Mouse (Mus musculus): ENCODE measurements at regions not wholly inside any gene's neighbourhood (a gene's known extent, or its start where the extent isn't known, plus 50 kb on each side); places are given as distances from the start of the nearest gene placed in this dataset.

DNA sequence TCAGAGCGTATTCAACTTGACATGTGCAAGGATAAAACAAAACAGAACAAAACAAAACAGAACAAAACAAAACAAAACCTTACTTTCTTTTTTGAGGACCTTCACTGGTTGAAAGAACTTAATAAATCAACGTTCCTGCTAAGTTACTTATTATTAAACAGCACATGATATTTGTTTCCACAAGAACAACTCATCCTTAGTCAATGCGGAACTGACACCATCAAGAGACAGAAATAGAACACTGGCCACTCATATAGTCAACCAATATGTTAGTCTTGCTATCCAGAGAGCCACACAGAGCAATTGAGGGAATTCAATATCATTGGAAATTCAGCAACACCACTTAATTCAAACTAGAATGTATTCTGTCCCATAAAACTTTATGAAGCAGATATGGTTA lies 132.4 kb downstream of the Ifng start:
- Histone ChIP-seq H3K4me1 (no peaks in the 10 kb centered on the region), H3K9me3 (no peaks in the 10 kb centered on the region), H3K4me3 (no peak overlapping the region), H3K36me3 (no peaks in the 10 kb centered on the region), H3K27me3 (replicated peaks) (no peaks in the 10 kb centered on the region), H3K27ac (no peak overlapping the region), H3K4me2 (replicated peaks) (no peak overlapping the region), H3K9ac (no peak overlapping the region)
- 79% methylated on average over 3 of the region's 3 CpGs for WGBS
- no peak for ATAC-seq (ENCODE audit: low FRiP score, low read depth)

- H3K27ac ChIP-seq, result no peak overlapping the region
- H3K27me3 ChIP-seq (replicated peaks), result no peaks in the 10 kb centered on the region
- H3K4me3 ChIP-seq, result no peak overlapping the region
- no peak overlapping the region for H3K9ac ChIP-seq
- WGBS, result 79% methylated on average over 7 of the region's 7 CpGs
- no peaks in the 10 kb centered on the region for H3K9me3 ChIP-seq
- H3K4me2 ChIP-seq (replicated peaks), result no peak overlapping the region
- no peak for ATAC-seq (ENCODE audit: low FRiP score, low read depth)
- no peaks in the 10 kb centered on the region for H3K4me1 ChIP-seq
- H3K36me3 ChIP-seq, result no peaks in the 10 kb centered on the region
Observed at GRCm38 (mm10) chr10:118575570-118575969, 134.7 kb downstream of the Ifng start.

DNA sequence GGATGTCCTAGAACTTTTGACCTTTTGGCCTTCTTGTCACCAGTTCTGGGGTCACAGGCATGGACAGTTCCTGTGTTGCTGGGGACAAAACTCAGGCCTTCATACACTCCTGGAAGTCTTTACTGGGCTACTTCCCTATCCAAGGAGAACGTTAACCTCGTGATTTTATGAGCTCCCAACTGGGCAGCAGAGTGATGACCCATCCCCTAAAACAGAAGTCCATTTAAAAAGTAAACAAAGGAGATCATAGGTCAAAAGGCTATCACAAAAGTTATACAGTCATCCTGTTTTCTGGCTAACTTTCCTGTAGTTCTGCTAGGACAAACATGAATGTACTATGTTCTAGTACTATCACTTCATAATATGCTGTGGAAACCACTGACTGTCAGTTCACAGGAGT lies 140.5 kb downstream of the Ifng start:
- H3K9ac ChIP-seq, result no peak overlapping the region
- H3K9me3 ChIP-seq, result no peaks in the 10 kb centered on the region
- 47% methylated on average over 2 of the region's 2 CpGs for WGBS
- no peak for ATAC-seq (ENCODE audit: low FRiP score, low read depth)
- no peak overlapping the region for H3K4me2 ChIP-seq (replicated peaks)
- H3K36me3 ChIP-seq, result no peaks in the 10 kb centered on the region
- H3K27me3 ChIP-seq (replicated peaks), result no peaks in the 10 kb centered on the region
- no peak overlapping the region for H3K4me3 ChIP-seq
- H3K27ac ChIP-seq, result no peak overlapping the region
- no peaks in the 10 kb centered on the region for H3K4me1 ChIP-seq

DNA sequence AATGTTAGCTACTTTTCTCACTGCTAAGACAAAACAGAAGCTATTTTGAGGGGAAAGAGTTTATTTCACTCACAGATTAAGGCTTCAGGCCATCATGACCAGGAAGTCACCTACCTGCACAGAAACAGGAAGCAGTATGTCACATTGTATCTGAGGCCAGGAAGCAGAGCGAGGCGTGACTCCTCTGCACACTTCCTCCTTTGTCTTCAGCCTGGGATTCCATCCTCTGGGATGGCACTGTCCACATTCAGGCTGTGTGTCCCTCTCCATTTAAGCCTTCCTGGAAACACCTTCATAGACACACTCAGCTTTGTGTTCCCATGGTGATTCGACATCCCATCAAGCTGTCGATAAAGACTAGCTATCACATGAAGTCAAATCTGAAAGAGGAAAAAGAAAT lies 145.0 kb downstream of the Ifng start:
- ATAC-seq (ENCODE audit: low FRiP score, low read depth), result no peak
- no peaks in the 10 kb centered on the region for H3K36me3 ChIP-seq
- WGBS, result 88% methylated on average over 4 of the region's 4 CpGs

GRCm38 (mm10) chr10:118588198-118588597 lies 147.4 kb downstream of the Ifng start:
- no peak overlapping the region for H3K4me3 ChIP-seq
- ATAC-seq (ENCODE audit: low FRiP score, low read depth), result no peak
- H3K36me3 ChIP-seq, result no peaks in the 10 kb centered on the region
- H3K27ac ChIP-seq, result no peak overlapping the region
- H3K9me3 ChIP-seq, result no peaks in the 10 kb centered on the region
- H3K4me1 ChIP-seq, result no peaks in the 10 kb centered on the region
- WGBS, result 75% methylated on average over 8 of the region's 8 CpGs
- H3K4me2 ChIP-seq (replicated peaks), result no peak overlapping the region
- no peak overlapping the region for H3K9ac ChIP-seq
- no peaks in the 10 kb centered on the region for H3K27me3 ChIP-seq (replicated peaks)

More for the DNA sequence above, 145.0 kb downstream of the Ifng start:
- Histone ChIP-seq H3K4me2 (replicated peaks) (no peak overlapping the region), H3K9ac (no peak overlapping the region), H3K4me3 (no peak overlapping the region), H3K4me1 (no peaks in the 10 kb centered on the region), H3K27me3 (replicated peaks) (no peaks in the 10 kb centered on the region), H3K27ac (no peak overlapping the region), H3K9me3 (no peaks in the 10 kb centered on the region)

DNA sequence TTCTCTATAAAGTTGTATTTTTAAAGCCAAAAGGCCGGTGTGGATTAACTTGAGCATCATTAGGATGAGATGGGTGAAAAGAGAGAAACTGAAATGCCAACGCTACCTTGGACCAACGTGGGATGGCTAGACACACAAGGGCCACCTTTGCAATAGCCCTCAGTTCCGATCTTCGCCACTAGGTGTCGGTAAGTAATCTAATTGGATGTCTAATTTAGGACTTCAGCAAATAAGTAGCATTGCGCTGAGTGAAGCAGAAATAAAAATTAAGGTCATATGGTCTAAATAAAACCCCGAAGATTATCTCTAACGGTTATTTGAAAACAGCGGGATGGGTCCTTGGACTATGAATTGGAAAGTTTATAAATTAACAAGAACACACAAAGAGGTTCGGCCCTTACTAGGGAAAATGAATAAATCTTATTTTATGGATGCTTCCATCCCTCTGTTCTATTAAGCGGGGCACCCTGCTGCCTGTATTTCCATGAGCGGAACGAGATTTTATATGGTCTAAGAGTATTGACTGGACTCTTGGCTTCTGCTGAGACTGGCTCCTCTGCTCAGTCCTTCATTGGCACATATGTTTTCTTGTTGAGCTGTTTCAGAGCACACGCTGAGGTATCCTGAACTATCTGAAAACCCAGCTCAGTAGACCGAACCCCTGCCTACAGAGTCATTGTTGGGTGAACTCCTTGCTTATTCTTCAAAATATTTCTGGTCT lies 152.0 kb downstream of the Ifng start:
- no peak overlapping the region for H3K4me2 ChIP-seq (replicated peaks)
- no peak overlapping the region for H3K27ac ChIP-seq
- no peak overlapping the region for H3K4me3 ChIP-seq
- no peaks in the 10 kb centered on the region for H3K36me3 ChIP-seq
- no peak overlapping the region for H3K9ac ChIP-seq
- no peaks in the 10 kb centered on the region for H3K27me3 ChIP-seq (replicated peaks)
- peak; percentile 65; the same call in 1 of the 2 replicates for ATAC-seq (ENCODE audit: low FRiP score, low read depth)
- WGBS, result 29% methylated on average over 16 of the region's 16 CpGs
- no peaks in the 10 kb centered on the region for H3K9me3 ChIP-seq
- H3K4me1 ChIP-seq, result no peaks in the 10 kb centered on the region

DNA sequence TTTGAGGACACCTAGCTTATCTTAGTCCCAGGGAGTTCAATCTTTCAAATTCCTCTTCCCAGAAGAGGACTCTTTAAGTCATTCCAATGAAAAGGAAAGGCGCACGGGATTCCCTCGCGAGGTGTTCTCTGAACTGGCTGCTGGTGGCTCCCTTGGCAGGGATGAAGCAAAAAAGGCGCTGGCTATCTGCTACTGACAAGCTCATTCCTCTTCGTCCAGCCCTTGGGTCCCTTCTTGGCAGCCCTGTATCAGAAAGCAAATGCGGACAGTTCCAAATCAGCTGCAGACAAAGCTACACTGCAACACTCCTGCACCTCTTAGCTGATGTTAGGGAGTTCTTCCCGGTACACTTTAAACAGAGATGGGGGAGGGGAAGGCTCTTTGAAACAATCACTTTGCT lies 155.4 kb downstream of the Ifng start:
- Histone ChIP-seq H3K9ac (no peak overlapping the region), H3K9me3 (no peaks in the 10 kb centered on the region), H3K36me3 (no peaks in the 10 kb centered on the region), H3K27me3 (replicated peaks) (no peaks in the 10 kb centered on the region), H3K27ac (no peak overlapping the region), H3K4me1 (no peaks in the 10 kb centered on the region), H3K4me2 (replicated peaks) (no peak overlapping the region), H3K4me3 (no peak overlapping the region)
- no peak for ATAC-seq (ENCODE audit: low FRiP score, low read depth)
- WGBS, result 69% methylated on average over 8 of the region's 8 CpGs

- WGBS, result 66% methylated on average over 4 of the region's 4 CpGs
- H3K4me2 ChIP-seq (replicated peaks), result no peak overlapping the region
- H3K9me3 ChIP-seq, result no peaks in the 10 kb centered on the region
- ATAC-seq (ENCODE audit: low FRiP score, low read depth), result peak; percentile 50; the same call in 1 of the 2 replicates
- H3K9ac ChIP-seq, result no peak overlapping the region
- no peak overlapping the region for H3K4me3 ChIP-seq
- H3K27ac ChIP-seq, result no peak overlapping the region
- H3K36me3 ChIP-seq, result no peaks in the 10 kb centered on the region
- H3K27me3 ChIP-seq (replicated peaks), result no peaks in the 10 kb centered on the region
- H3K4me1 ChIP-seq, result no peaks in the 10 kb centered on the region
Observed at GRCm38 (mm10) chr10:118598497-118598896, 157.7 kb downstream of the Ifng start.

- no peaks in the 10 kb centered on the region for H3K4me1 ChIP-seq
- 87% methylated on average over 5 of the region's 5 CpGs for WGBS
- no peaks in the 10 kb centered on the region for H3K36me3 ChIP-seq
- ATAC-seq (ENCODE audit: low FRiP score, low read depth), result no peak
- no peak overlapping the region for H3K27ac ChIP-seq
- H3K9me3 ChIP-seq, result no peaks in the 10 kb centered on the region
- no peak overlapping the region for H3K9ac ChIP-seq
- no peaks in the 10 kb centered on the region for H3K27me3 ChIP-seq (replicated peaks)
- H3K4me2 ChIP-seq (replicated peaks), result no peak overlapping the region
- no peak overlapping the region for H3K4me3 ChIP-seq
Observed at GRCm38 (mm10) chr10:118599197-118599596, 158.4 kb downstream of the Ifng start.

- no peak overlapping the region for H3K27ac ChIP-seq
- H3K36me3 ChIP-seq, result no peaks in the 10 kb centered on the region
- H3K4me3 ChIP-seq, result no peak overlapping the region
- H3K9ac ChIP-seq, result no peak overlapping the region
- no peak overlapping the region for H3K4me2 ChIP-seq (replicated peaks)
- no peaks in the 10 kb centered on the region for H3K4me1 ChIP-seq
- H3K27me3 ChIP-seq (replicated peaks), result no peaks in the 10 kb centered on the region
- no peak for ATAC-seq (ENCODE audit: low FRiP score, low read depth)
- WGBS, result 88% methylated on average over 4 of the region's 4 CpGs
- H3K9me3 ChIP-seq, result no peaks in the 10 kb centered on the region
Observed at GRCm38 (mm10) chr10:118599610-118600009, 158.8 kb downstream of the Ifng start.

DNA sequence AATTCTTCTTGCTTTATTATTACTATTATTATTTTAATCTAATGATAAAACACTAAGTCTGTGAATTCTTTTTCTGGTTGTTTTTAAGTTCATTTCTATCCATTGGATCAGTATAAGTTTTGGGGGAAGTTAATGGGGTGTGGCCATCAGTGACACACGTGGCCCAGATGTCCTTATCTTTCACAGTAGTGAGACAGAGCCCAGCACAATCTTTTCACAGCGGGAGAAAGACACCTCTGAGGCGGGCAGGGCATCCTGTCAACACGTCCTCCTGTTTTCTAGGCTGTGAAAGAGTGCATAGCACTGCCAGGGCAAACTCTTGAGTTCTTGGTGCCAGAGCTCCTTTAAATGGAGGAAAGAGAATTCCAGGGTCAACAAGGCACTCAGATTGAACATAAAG lies 162.1 kb downstream of the Ifng start:
- H3K27me3 ChIP-seq (replicated peaks), result no peaks in the 10 kb centered on the region
- no peak overlapping the region for H3K4me2 ChIP-seq (replicated peaks)
- no peak overlapping the region for H3K9ac ChIP-seq
- no peaks in the 10 kb centered on the region for H3K36me3 ChIP-seq
- H3K9me3 ChIP-seq, result no peaks in the 10 kb centered on the region
- H3K27ac ChIP-seq, result no peak overlapping the region
- ATAC-seq (ENCODE audit: low FRiP score, low read depth), result no peak
- no peak overlapping the region for H3K4me3 ChIP-seq
- no peaks in the 10 kb centered on the region for H3K4me1 ChIP-seq
- WGBS, result 75% methylated on average over 4 of the region's 4 CpGs

GRCm38 (mm10) chr10:118603857-118604414 lies 163.1 kb downstream of the Ifng start:
- 87% methylated on average over 13 of the region's 13 CpGs for WGBS

More at GRCm38 (mm10) chr10:118603857-118604414, 163.1 kb downstream of the Ifng start:
- Histone ChIP-seq H3K27me3 (replicated peaks) (no peaks in the 10 kb centered on the region), H3K36me3 (no peaks in the 10 kb centered on the region), H3K27ac (no peak overlapping the region), H3K4me3 (no peak overlapping the region), H3K9ac (no peak overlapping the region), H3K9me3 (no peaks in the 10 kb centered on the region), H3K4me1 (no peaks in the 10 kb centered on the region), H3K4me2 (replicated peaks) (no peak overlapping the region)
- ATAC-seq (ENCODE audit: low FRiP score, low read depth), result no peak

All from neural tube, embryonic 12.5 days (tissue).